In the genomic region with DNA sequence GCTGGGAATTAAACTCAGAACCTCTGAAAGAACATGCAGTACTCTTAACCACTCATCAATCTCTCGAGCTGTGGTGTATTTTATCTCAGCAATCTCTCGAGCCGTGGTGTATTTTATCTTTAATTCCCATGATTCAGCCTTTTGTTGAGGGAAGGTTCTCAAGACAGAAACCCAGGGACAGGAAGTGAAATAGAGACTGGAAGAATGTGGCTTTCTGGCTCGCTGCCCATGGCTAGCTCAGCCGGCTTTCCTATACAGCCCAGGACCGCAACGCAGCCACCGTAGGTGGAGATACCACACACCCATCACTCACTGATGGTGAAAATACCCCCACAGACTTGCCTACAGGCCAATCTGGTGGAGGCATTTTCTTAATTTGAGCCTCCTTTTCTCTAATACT, we compare ENCODE assay signal across 1 mouse cellular context.
TF ChIP-seq lines count a peak whose summit lies in the region.

No protein-coding gene starts in this region.

TF ChIP-seq in MEL, 35 proteins besides CTCF, POLR2A, EP300 and RAD21 (continued from another document):
- peak; percentile 59; the same call in 1 of the 2 replicates for TF ChIP-seq GATA1 (IDR thresholded peaks at IDR 0.05; ENCODE audit: low read depth, low read length)
- TF ChIP-seq BHLHE40 (IDR thresholded peaks at IDR 0.05; ENCODE audit: borderline replicate concordance, low read depth, low read length): 0 out of 2 replicates have a peak, but pooled peaks have one; percentile 18
- TF ChIP-seq MAFK (IDR thresholded peaks at IDR 0.05; ENCODE audit: borderline replicate concordance, low read depth, low read length): peak; percentile 29; the same call in 1 of the 2 replicates
